Mouse (Mus musculus): ENCODE data around the gene Nt5c.

DNA sequence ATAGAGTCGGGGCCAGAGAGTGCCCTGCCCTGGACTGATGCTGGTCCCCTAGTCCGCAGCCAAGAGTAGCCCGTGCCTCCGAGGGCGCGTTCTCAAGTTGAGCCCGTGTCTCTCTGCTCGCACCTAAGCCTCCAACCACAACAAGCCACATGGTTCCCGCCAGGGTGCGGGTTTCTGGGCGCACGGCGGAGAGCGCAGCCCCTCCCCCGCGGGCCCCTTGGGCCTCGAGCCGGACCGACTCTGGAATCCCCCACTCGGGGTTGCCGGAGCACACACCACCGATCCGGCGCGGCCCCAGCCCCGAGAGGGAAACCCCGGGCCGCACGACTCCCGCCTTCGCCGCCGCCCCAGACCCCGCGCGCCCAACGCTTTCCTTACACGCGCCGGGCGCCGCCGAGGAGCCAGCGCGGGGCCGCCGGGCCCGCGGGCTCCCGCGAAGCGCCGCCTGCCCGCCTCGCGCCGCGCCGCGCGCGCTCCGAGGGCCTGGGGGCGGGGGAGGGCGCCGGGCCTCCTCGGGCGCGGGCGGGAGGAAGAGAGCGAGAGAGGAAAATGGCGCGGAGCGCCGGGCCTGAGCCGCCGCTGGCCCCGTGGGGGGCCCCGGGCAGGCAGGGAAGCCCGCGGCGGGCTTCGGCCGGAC, 43.9 kb upstream of the Nt5c start:
- TF ChIP-seq CTCF (IDR thresholded peaks at IDR 0.05; ENCODE audit: insufficient read depth, low read depth, low read length) (no peak), POLR2A (IDR thresholded peaks at IDR 0.05; ENCODE audit: insufficient read depth, low read depth, low read length) (no peak; the same call in 1 of the 2 replicates)
